Mouse (Mus musculus) heart, postnatal 0 days (tissue): ENCODE results near the gene Tspan17.

Experiments used
- CTCF ChIP-seq: IDR thresholded peaks from 2 replicates; pipeline ENCODE4 v1.5.1; 2016; ENCODE audit warnings: antibody characterized with exemption, control low read depth, low read depth
- EP300 ChIP-seq: IDR thresholded peaks from 2 replicates; pipeline ENCODE4 v1.6.1; 2016; ENCODE audit warnings: antibody characterized with exemption, low read depth

DNA sequence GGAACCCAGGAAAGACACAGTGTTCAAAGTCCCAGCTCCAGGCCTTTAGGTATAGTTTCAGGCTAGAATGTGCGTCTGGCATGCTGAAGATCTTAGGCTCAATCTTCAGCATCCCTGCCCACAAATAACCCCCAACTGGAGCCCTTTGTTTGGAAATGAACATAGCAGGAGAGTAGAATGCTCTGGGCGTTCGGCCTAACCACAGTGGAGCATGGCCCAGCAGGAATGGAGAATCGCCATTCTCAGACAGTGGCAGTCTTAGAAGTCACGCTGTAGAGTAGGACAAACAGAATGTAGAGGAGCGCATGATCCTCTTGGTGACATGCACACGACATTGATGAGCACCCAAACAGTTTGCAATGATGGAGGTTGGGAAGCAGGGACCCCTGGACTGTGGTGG lies 28.3 kb upstream of the Tspan17 start:
- TF ChIP-seq CTCF (no peak), EP300 (no peak)
